Mouse (Mus musculus) heart, embryonic 13.5 days (tissue): ENCODE results near the gene Pea15a. TPM values are rescaled to one million over a fixed set of nuclear protein-coding genes. Genes with fewer than 3 reads are reported as not detected.
"Not testable (repeated sequence)": the region's sequence is repeated elsewhere in the genome, so short reads cannot be mapped to it uniquely, and the experiment has no call there.

Source experiments
- ATAC-seq: fragments of 200-750 bp; cut with Nextera tagmentation; 2 replicates; pipeline ENCODE4 v1.8.0; 2017; ENCODE audit warnings: moderate TSS enrichment; ENCODE audit not compliant: insufficient number of reproducible peaks, low FRiP score, low TSS enrichment; ENCODE audit errors: extremely low read depth
- H3K27ac ChIP-seq: fragments of 300-500 bp; sonication (generic); replicated peaks from 2 replicates; pipeline ENCODE4 v1.5.1; 2015; ENCODE audit warnings: moderate library complexity, mild to moderate bottlenecking, inconsistent platforms
- H3K27me3 ChIP-seq: fragments of 300-500 bp; sonication (generic); replicated peaks from 2 replicates; pipeline ENCODE4 v1.6.1; 2015; ENCODE audit warnings: mild to moderate bottlenecking, inconsistent platforms
- H3K36me3 ChIP-seq: fragments of 300-500 bp; sonication (generic); 2 replicates; pipeline ENCODE4 v1.6.1; 2015; ENCODE audit warnings: mild to moderate bottlenecking, inconsistent platforms
- H3K4me1 ChIP-seq: fragments of 300-500 bp; sonication (generic); 2 replicates; pipeline ENCODE4 v1.6.1; 2015; ENCODE audit warnings: inconsistent platforms
- H3K4me2 ChIP-seq: fragments of 300-500 bp; sonication (generic); 2 replicates; pipeline ENCODE4 v1.6.1; 2015; ENCODE audit warnings: inconsistent platforms, mild to moderate bottlenecking, moderate library complexity
- H3K4me3 ChIP-seq: fragments of 300-500 bp; sonication (generic); 2 replicates; pipeline ENCODE4 v1.5.1; 2015; ENCODE audit warnings: moderate library complexity, mild to moderate bottlenecking, inconsistent platforms
- H3K9ac ChIP-seq: fragments of 300-500 bp; sonication (generic); 2 replicates; pipeline ENCODE4 v1.6.1; 2015; ENCODE audit warnings: inconsistent platforms, mild to moderate bottlenecking, moderate library complexity
- H3K9me3 ChIP-seq: fragments of 300-500 bp; sonication (generic); 2 replicates; pipeline ENCODE4 v1.6.1; 2016; ENCODE audit warnings: inconsistent platforms
- WGBS: fragments of 180-500 bp; shearing (Covaris S2); methylation state at CpG from one replicate; pipeline ENCODE4 v1.1.7; 2015; ENCODE audit warnings: mixed read lengths; 5-methylcytosine and 5-hydroxymethylcytosine counted together
- polyA plus RNA-seq: library from polyadenylated mRNA; unstranded; fragments of >200 nt; fragmentation: Nextera tagmentation; extraction: Ambion mirVana; gene quantifications from 2 replicates; pipeline ENCODE4 v1.2.1, GENCODE M21; 2015

Pea15a gene
- 169 and 180 TPM in 2 replicates for polyA plus RNA-seq

- Histone ChIP-seq H3K4me2 (peak within 1 kb of the TSS; percentile 86), H3K4me1 (peaks cover 60% of the 10 kb centered on the region), H3K36me3 (peaks cover 28% of the 10 kb centered on the region), H3K4me3 (peak within 1 kb of the TSS; percentile 84), H3K27ac (peak within 1 kb of the TSS; percentile 95), H3K9ac (peak within 1 kb of the TSS; percentile 97), H3K27me3 (no peaks in the 10 kb centered on the region), H3K9me3 (no peaks in the 10 kb centered on the region)
- peak; percentile 68 for ATAC-seq
- under 1% methylated on average over 39 of the region's 40 CpGs for WGBS
Measured at GRCm38 (mm10) chr1:172206141-172206917, at the start of gene Pea15a. Gene Pea15a (minus strand): TSS chr1:172206804.

- no peaks in the 10 kb centered on the region for H3K36me3 ChIP-seq
- peaks cover 26% of the 10 kb centered on the region for H3K4me1 ChIP-seq
- H3K9me3 ChIP-seq = 0 out of 2 replicates have a peak, but pooled peaks cover 3% of the 10 kb centered on the region
- WGBS = 32% methylated on average over 2 of the region's 2 CpGs
- no peak overlapping the region for H3K27ac ChIP-seq
- ATAC-seq = 0 out of 2 replicates have a peak, but pooled peaks have one; percentile 21
- H3K4me2 ChIP-seq = no peak overlapping the region
- H3K9ac ChIP-seq = no peak overlapping the region
- peaks cover 19% of the 10 kb centered on the region; the same call in 1 of the 2 replicates for H3K27me3 ChIP-seq
- H3K4me3 ChIP-seq = no peak overlapping the region
Measured at GRCm38 (mm10) chr1:172247679-172248078, 41.1 kb upstream of the Pea15a start.

GRCm38 (mm10) chr1:172247216-172247615, 40.6 kb upstream of the Pea15a start:
- H3K9ac ChIP-seq = no peak overlapping the region
- H3K9me3 ChIP-seq = 0 out of 2 replicates have a peak, but pooled peaks cover 3% of the 10 kb centered on the region
- H3K27me3 ChIP-seq = peaks cover 19% of the 10 kb centered on the region; the same call in 1 of the 2 replicates
- ATAC-seq = no peak
- no peak overlapping the region for H3K4me3 ChIP-seq
- H3K4me2 ChIP-seq = no peak overlapping the region
- WGBS = 61% methylated on average over 4 of the region's 4 CpGs
- no peaks in the 10 kb centered on the region for H3K36me3 ChIP-seq
- peaks cover 30% of the 10 kb centered on the region for H3K4me1 ChIP-seq
- H3K27ac ChIP-seq = no peak overlapping the region

GRCm38 (mm10) chr1:172244645-172245044, 38.0 kb upstream of the Pea15a start:
- ATAC-seq, H3K27ac ChIP-seq, H3K36me3 ChIP-seq, H3K9me3 ChIP-seq: not testable (repeated sequence)
- WGBS = 32% methylated on average over 23 of the region's 23 CpGs
- Histone ChIP-seq H3K4me3 (peak overlapping the region; percentile 34), H3K9ac (peak overlapping the region; percentile 61), H3K27me3 (peaks cover 19% of the 10 kb centered on the region; the same call in 1 of the 2 replicates), H3K4me2 (peak overlapping the region; percentile 58), H3K4me1 (peaks cover 41% of the 10 kb centered on the region)

- H3K27ac ChIP-seq = peak overlapping the region; percentile 93
- no peak; the same call in 1 of the 2 replicates for ATAC-seq
Measured at GRCm38 (mm10) chr1:172243547-172244205, 37.1 kb upstream of the Pea15a start.

GRCm38 (mm10) chr1:172242401-172242800, 35.8 kb upstream of the Pea15a start:
- peak overlapping the region; percentile 93 for H3K27ac ChIP-seq
- ATAC-seq = peak; percentile 53; the same call in 1 of the 2 replicates

More at GRCm38 (mm10) chr1:172243547-172244205, 37.1 kb upstream of the Pea15a start:
- Histone ChIP-seq H3K4me3 (peak overlapping the region; percentile 34), H3K4me1 (peaks cover 41% of the 10 kb centered on the region), H3K9me3 (0 out of 2 replicates have a peak, but pooled peaks cover 3% of the 10 kb centered on the region), H3K36me3 (no peaks in the 10 kb centered on the region), H3K4me2 (peak overlapping the region; percentile 58), H3K9ac (peak overlapping the region; percentile 60; the same call in 1 of the 2 replicates), H3K27me3 (peaks cover 19% of the 10 kb centered on the region; the same call in 1 of the 2 replicates)
- 22% methylated on average over 16 of the region's 16 CpGs for WGBS

GRCm38 (mm10) chr1:172240945-172241708, 34.5 kb upstream of the Pea15a start:
- 68% methylated on average over 6 of the region's 6 CpGs for WGBS
- H3K9ac ChIP-seq = no peak overlapping the region
- ATAC-seq = no peak
- H3K4me1 ChIP-seq = peaks cover 36% of the 10 kb centered on the region
- no peaks in the 10 kb centered on the region for H3K36me3 ChIP-seq
- H3K4me3 ChIP-seq = no peak overlapping the region
- no peak overlapping the region for H3K4me2 ChIP-seq
- peak overlapping the region; percentile 93 for H3K27ac ChIP-seq
- 0 out of 2 replicates have a peak, but pooled peaks cover 3% of the 10 kb centered on the region for H3K9me3 ChIP-seq
- H3K27me3 ChIP-seq = peaks cover 14% of the 10 kb centered on the region; the same call in 1 of the 2 replicates

More at GRCm38 (mm10) chr1:172242401-172242800, 35.8 kb upstream of the Pea15a start:
- Histone ChIP-seq H3K9ac (peak overlapping the region; percentile 38; the same call in 1 of the 2 replicates), H3K4me1 (peaks cover 38% of the 10 kb centered on the region), H3K9me3 (0 out of 2 replicates have a peak, but pooled peaks cover 3% of the 10 kb centered on the region), H3K4me2 (peak overlapping the region; percentile 7; the same call in 1 of the 2 replicates), H3K36me3 (no peaks in the 10 kb centered on the region), H3K27me3 (peaks cover 19% of the 10 kb centered on the region; the same call in 1 of the 2 replicates), H3K4me3 (no peak overlapping the region)
- 30% methylated on average over 2 of the region's 2 CpGs for WGBS

- no peak overlapping the region for H3K4me3 ChIP-seq
- ATAC-seq = no peak
- H3K9me3 ChIP-seq = no peaks in the 10 kb centered on the region
- no peaks in the 10 kb centered on the region for H3K36me3 ChIP-seq
- no peak overlapping the region for H3K4me2 ChIP-seq
- no peak overlapping the region for H3K9ac ChIP-seq
- peaks cover 19% of the 10 kb centered on the region for H3K4me1 ChIP-seq
- no peak overlapping the region for H3K27ac ChIP-seq
- 80% methylated on average over 1 of the region's 1 CpGs for WGBS
- no peaks in the 10 kb centered on the region for H3K27me3 ChIP-seq
Measured at GRCm38 (mm10) chr1:172229215-172229614, 22.6 kb upstream of the Pea15a start.

- Histone ChIP-seq H3K9ac (no peak overlapping the region), H3K36me3 (no peaks in the 10 kb centered on the region), H3K4me2 (no peak overlapping the region), H3K27ac (no peak overlapping the region), H3K27me3 (no peaks in the 10 kb centered on the region), H3K4me3 (no peak overlapping the region), H3K9me3 (no peaks in the 10 kb centered on the region), H3K4me1 (peaks cover 26% of the 10 kb centered on the region)
- WGBS = 76% methylated on average over 2 of the region's 2 CpGs
- no peak for ATAC-seq
Measured at GRCm38 (mm10) chr1:172228209-172228608, 21.6 kb upstream of the Pea15a start.

GRCm38 (mm10) chr1:172221297-172222063, 14.9 kb upstream of the Pea15a start:
- H3K4me2 ChIP-seq = no peak overlapping the region
- ATAC-seq = no peak
- H3K36me3 ChIP-seq = no peaks in the 10 kb centered on the region
- H3K4me3 ChIP-seq = no peak overlapping the region
- peaks cover 74% of the 10 kb centered on the region for H3K4me1 ChIP-seq
- peak overlapping the region; percentile 90 for H3K27ac ChIP-seq
- WGBS = 29% methylated on average over 11 of the region's 11 CpGs
- peak overlapping the region; percentile 15 for H3K9ac ChIP-seq
- no peaks in the 10 kb centered on the region for H3K9me3 ChIP-seq
- H3K27me3 ChIP-seq = no peaks in the 10 kb centered on the region
